Mouse (Mus musculus) heart, adult 2 months (tissue): ENCODE results near the gene Nup107.

Experiments used
- CTCF ChIP-seq: fragments of 200-600 bp; IDR thresholded peaks from 2 replicates; pipeline ENCODE4 v1.8.1; 2022; ENCODE audit warnings: antibody characterized with exemption, mild to moderate bottlenecking, moderate library complexity
- EP300 ChIP-seq: fragments of 200-500 bp; IDR thresholded peaks from 2 replicates; pipeline ENCODE4 v1.6.1; 2011; ENCODE audit warnings: low read depth, low read length, control low read depth; ENCODE audit not compliant: insufficient read depth

DNA sequence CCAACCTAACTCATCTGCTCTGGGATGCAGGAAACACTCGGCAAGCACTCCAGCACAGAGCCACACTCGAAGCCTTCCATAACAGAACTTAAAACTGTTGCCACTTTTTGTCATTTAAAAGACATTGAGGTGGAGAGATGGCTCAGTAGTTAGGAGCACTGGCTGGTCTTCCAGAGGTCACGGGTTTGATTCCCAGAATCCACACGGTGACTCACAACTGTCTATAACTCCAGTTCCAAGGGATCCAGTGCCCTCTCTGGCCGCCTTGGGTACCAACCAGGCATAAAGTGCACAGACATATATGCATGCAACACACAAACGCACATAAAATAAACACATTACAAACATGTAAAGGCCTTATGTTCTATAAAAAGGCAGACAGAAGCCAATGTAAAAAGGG is 31.0 kb downstream of the Nup107 start:
- TF ChIP-seq CTCF = no peak
- no peak for TF ChIP-seq EP300
